Mouse (Mus musculus) ES-Bruce4 (cell line): ENCODE measurements at regions not wholly inside any gene's neighbourhood (a gene's known extent, or its start where the extent isn't known, plus 50 kb on each side); places are given as distances from the start of the nearest gene placed in this dataset.

Source experiments
- H3K27ac ChIP-seq: 2 replicates; pipeline ENCODE4 v1.5.1; 2012; ENCODE audit warnings: low read length, inconsistent platforms; ENCODE audit not compliant: insufficient read depth
- H3K27me3 ChIP-seq: 2 replicates; pipeline ENCODE4 v1.6.1; 2012; ENCODE audit warnings: mild to moderate bottlenecking, low read length, inconsistent platforms; ENCODE audit not compliant: control insufficient read depth, poor library complexity, insufficient read depth, severe bottlenecking
- H3K36me3 ChIP-seq: 2 replicates; pipeline ENCODE4 v1.6.1; 2012; ENCODE audit warnings: inconsistent platforms, mild to moderate bottlenecking, low read length, moderate library complexity; ENCODE audit not compliant: control insufficient read depth, poor library complexity, insufficient read depth, severe bottlenecking
- H3K4me1 ChIP-seq: one replicate; pipeline ENCODE4 v1.8.1; 2011; ENCODE audit warnings: low read length; ENCODE audit not compliant: control insufficient read depth, insufficient read depth
- H3K4me3 ChIP-seq: 2 replicates; pipeline ENCODE4 v1.5.1; 2011; ENCODE audit warnings: low read depth, mild to moderate bottlenecking, low read length
- H3K9ac ChIP-seq: 2 replicates; pipeline ENCODE4 v1.6.1; 2012; ENCODE audit warnings: low read depth, mild to moderate bottlenecking, inconsistent platforms; ENCODE audit not compliant: poor library complexity, severe bottlenecking
- H3K9me3 ChIP-seq: replicated peaks from 2 replicates; pipeline ENCODE4 v1.6.1; 2012; ENCODE audit warnings: mild to moderate bottlenecking, low read length, inconsistent platforms; ENCODE audit not compliant: control insufficient read depth, poor library complexity, insufficient read depth, severe bottlenecking
- CTCF ChIP-seq: IDR thresholded peaks from one replicate; pipeline ENCODE4 v1.8.1; 2011; ENCODE audit warnings: low read depth, low read length
- EP300 ChIP-seq: IDR thresholded peaks from 2 replicates; pipeline ENCODE4 v1.6.1; 2011; ENCODE audit warnings: low read depth, low read length; ENCODE audit not compliant: insufficient read depth
- POLR2A ChIP-seq: IDR thresholded peaks from one replicate; pipeline ENCODE4 v1.8.1; 2011; ENCODE audit warnings: low read length; ENCODE audit not compliant: insufficient read depth

GRCm38 (mm10) chr3:123873709-123874108, 183.1 kb upstream of the Ndst3 start:
- TF ChIP-seq POLR2A: no peak
- Histone ChIP-seq H3K9ac (no peak overlapping the region), H3K4me1 (no peaks in the 10 kb centered on the region), H3K4me3 (no peak overlapping the region), H3K9me3 (no peaks in the 10 kb centered on the region), H3K27ac (no peak overlapping the region), H3K27me3 (no peaks in the 10 kb centered on the region), H3K36me3 (no peaks in the 10 kb centered on the region)

- Histone ChIP-seq H3K27me3 (no peaks in the 10 kb centered on the region), H3K27ac (no peak overlapping the region), H3K9ac (no peak overlapping the region), H3K36me3 (no peaks in the 10 kb centered on the region), H3K9me3 (no peaks in the 10 kb centered on the region), H3K4me3 (no peak overlapping the region), H3K4me1 (no peaks in the 10 kb centered on the region)
- TF ChIP-seq CTCF (no peak), EP300 (no peak), POLR2A (no peak)
Measured at GRCm38 (mm10) chr3:123893691-123894090, 203.0 kb upstream of the Ndst3 start.

GRCm38 (mm10) chr3:123905928-123906721, 215.5 kb upstream of the Ndst3 start:
- Histone ChIP-seq H3K9me3 (no peaks in the 10 kb centered on the region), H3K4me1 (no peaks in the 10 kb centered on the region), H3K4me3 (no peak overlapping the region), H3K36me3 (no peaks in the 10 kb centered on the region), H3K9ac (no peak overlapping the region), H3K27me3 (no peaks in the 10 kb centered on the region), H3K27ac (no peak overlapping the region)
- TF ChIP-seq CTCF: no peak
- TF ChIP-seq EP300: no peak
- TF ChIP-seq POLR2A: no peak

- no peak for TF ChIP-seq POLR2A
- TF ChIP-seq CTCF: no peak
- no peak for TF ChIP-seq EP300
- Histone ChIP-seq H3K27ac (no peak overlapping the region), H3K9me3 (no peaks in the 10 kb centered on the region), H3K9ac (no peak overlapping the region), H3K27me3 (no peaks in the 10 kb centered on the region), H3K4me1 (no peaks in the 10 kb centered on the region), H3K4me3 (no peak overlapping the region), H3K36me3 (no peaks in the 10 kb centered on the region)
Measured at GRCm38 (mm10) chr3:123918140-123918539, 227.5 kb upstream of the Ndst3 start.

GRCm38 (mm10) chr3:123952121-123952520, 261.5 kb upstream of the Ndst3 start:
- no peak overlapping the region for H3K4me3 ChIP-seq
- no peak overlapping the region for H3K9ac ChIP-seq
- H3K4me1 ChIP-seq: no peaks in the 10 kb centered on the region
- H3K36me3 ChIP-seq: no peaks in the 10 kb centered on the region
- H3K27me3 ChIP-seq: no peaks in the 10 kb centered on the region
- H3K9me3 ChIP-seq: no peaks in the 10 kb centered on the region
- no peak for TF ChIP-seq POLR2A
- no peak for TF ChIP-seq CTCF
- no peak for TF ChIP-seq EP300
- H3K27ac ChIP-seq: no peak overlapping the region

GRCm38 (mm10) chr3:123967373-123967772, 276.7 kb upstream of the Ndst3 start:
- no peaks in the 10 kb centered on the region for H3K4me1 ChIP-seq
- H3K4me3 ChIP-seq: no peak overlapping the region
- H3K27me3 ChIP-seq: no peaks in the 10 kb centered on the region
- no peaks in the 10 kb centered on the region for H3K9me3 ChIP-seq
- TF ChIP-seq CTCF (no peak), EP300 (no peak), POLR2A (no peak)
- no peaks in the 10 kb centered on the region for H3K36me3 ChIP-seq
- H3K9ac ChIP-seq: no peak overlapping the region
- no peak overlapping the region for H3K27ac ChIP-seq
